In genomic region chr6:43666611-43667400, GRCm38 (mm10) we compare ENCODE assay signal across 8 mouse cellular contexts. TPM values are rescaled to one million over a fixed set of nuclear protein-coding genes. Genes with fewer than 3 reads are reported as not detected.
DNase-seq lines count a peak whose midpoint lies in the region; ATAC-seq and TF ChIP-seq lines count a peak whose summit lies in the region.

No protein-coding gene starts in this region.

- DNase-seq in heart, adult 2 months, result no peak
- no peak for DNase-seq in heart, adult 9 months (ENCODE audit: low spot score in 2 of 2)
- no peak for DNase-seq in urinary bladder, adult 18-20 months (ENCODE audit: low spot score in 2 of 2)
- no peak for DNase-seq in cerebellum, adult 9-11 months
- DNase-seq in adipocyte (ENCODE audit: low spot score), result no peak

- H3K79me2 ChIP-seq in heart, adult 2 months (replicated peaks; ENCODE audit: control insufficient read depth, insufficient read depth, low read length), result no peaks in the 10 kb centered on the region

- H3K36me3 ChIP-seq in heart, adult 2 months (ENCODE audit: control insufficient read depth, insufficient read depth, low read length), result no peaks in the 10 kb centered on the region; the same call in 1 of the 2 replicates
- no peaks in the 10 kb centered on the region for H3K36me3 ChIP-seq in E14TG2a.4 (ENCODE audit: insufficient read depth, low read length)
- H3K36me3 ChIP-seq in forebrain, embryonic 13.5 days (ENCODE audit: poor library complexity, severe bottlenecking), result no peaks in the 10 kb centered on the region; the same call in 1 of the 2 replicates
- no peaks in the 10 kb centered on the region; the same call in 1 of the 2 replicates for H3K36me3 ChIP-seq in liver, embryonic 15.5 days (replicated peaks)

- no peaks in the 10 kb centered on the region for H3K9me3 ChIP-seq in E14TG2a.4 (ENCODE audit: low read length)
- no peaks in the 10 kb centered on the region for H3K9me3 ChIP-seq in forebrain, embryonic 13.5 days (replicated peaks)
- no peaks in the 10 kb centered on the region for H3K9me3 ChIP-seq in liver, embryonic 15.5 days (replicated peaks)

- no peak; the same call in 1 of the 2 replicates for ATAC-seq in forebrain, embryonic 13.5 days
- no peak for ATAC-seq in liver, embryonic 15.5 days (ENCODE audit: insufficient read depth)

- TF ChIP-seq POLR2A in heart, adult 2 months (IDR thresholded peaks at IDR 0.05; ENCODE audit: insufficient read depth, low read depth, low read length), result no peak

- H3K27me3 ChIP-seq in heart, adult 2 months (ENCODE audit: control insufficient read depth, insufficient read depth, low read length), result no peaks in the 10 kb centered on the region
- no peaks in the 10 kb centered on the region for H3K27me3 ChIP-seq in E14TG2a.4 (ENCODE audit: insufficient read depth, low read length)
- H3K27me3 ChIP-seq in forebrain, embryonic 13.5 days, result no peaks in the 10 kb centered on the region
- H3K27me3 ChIP-seq in liver, embryonic 15.5 days, result no peaks in the 10 kb centered on the region

- H3K4me3 ChIP-seq in heart, adult 2 months, result peak overlapping the region; percentile 86
- peak overlapping the region; percentile 83 for H3K4me3 ChIP-seq in E14TG2a.4 (replicated peaks; ENCODE audit: low read length)
- peak overlapping the region; percentile 58 for H3K4me3 ChIP-seq in forebrain, embryonic 13.5 days
- H3K4me3 ChIP-seq in liver, embryonic 15.5 days (replicated peaks), result peak overlapping the region; percentile 85

- intact Hi-C loops in heart, adult 2 months (cut with DNase I), result loop anchor here (10.0 kb wide), 2 partner anchors 272 to 402 kb away; partner anchors contain the start of gene Arhgef5

- TF ChIP-seq CTCF in heart, adult 2 months (IDR thresholded peaks at IDR 0.05), result no peak
- no peak for TF ChIP-seq CTCF in E14TG2a.4 (conservative IDR thresholded peaks at IDR 0.05; ENCODE audit: low read length)

- H3K4me1 ChIP-seq in heart, adult 2 months (ENCODE audit: control insufficient read depth, insufficient read depth, low read length), result peaks cover 2% of the 10 kb centered on the region; the same call in 1 of the 2 replicates
- peaks cover 11% of the 10 kb centered on the region for H3K4me1 ChIP-seq in E14TG2a.4 (replicated peaks; ENCODE audit: low read depth, low read length)
- peaks cover 3% of the 10 kb centered on the region; the same call in 1 of the 2 replicates for H3K4me1 ChIP-seq in forebrain, embryonic 13.5 days
- peaks cover 47% of the 10 kb centered on the region for H3K4me1 ChIP-seq in liver, embryonic 15.5 days (replicated peaks)

- peak overlapping the region; percentile 91 for H3K27ac ChIP-seq in heart, adult 2 months
- H3K27ac ChIP-seq in forebrain, embryonic 13.5 days, result peak overlapping the region; percentile 93
- H3K27ac ChIP-seq in liver, embryonic 15.5 days (replicated peaks), result peak overlapping the region; percentile 88; the same call in 1 of the 2 replicates

- no peak for TF ChIP-seq EP300 in heart, adult 2 months (IDR thresholded peaks at IDR 0.05; ENCODE audit: insufficient read depth, low read depth, low read length)

- peak overlapping the region; percentile 67 for H3K4me2 ChIP-seq in forebrain, embryonic 13.5 days
- peak overlapping the region; percentile 82 for H3K4me2 ChIP-seq in liver, embryonic 15.5 days

- WGBS in heart, adult 2 months, result 62% methylated on average over 7 of the region's 7 CpGs
- WGBS in forebrain, embryonic 13.5 days, result 88% methylated on average over 7 of the region's 7 CpGs
- WGBS in liver, embryonic 15.5 days (ENCODE audit: insufficient replicate concordance), result 72% methylated on average over 7 of the region's 7 CpGs

- no peak overlapping the region for H3K9ac ChIP-seq in heart, adult 2 months (ENCODE audit: low read depth, low read length)
- H3K9ac ChIP-seq in forebrain, embryonic 13.5 days, result peak overlapping the region; percentile 83
- no peak overlapping the region; the same call in 1 of the 2 replicates for H3K9ac ChIP-seq in liver, embryonic 15.5 days

RNA-seq across cellular contexts. Expression of gene Tpk1, which starts 0.7 kb away (rescaled TPM):
- total RNA-seq in heart, adult 2 months (2021), result 1 to 10 TPM; 1.9 to 5.4 TPM
- 1.4 and 2.7 TPM in 2 replicates for polyA plus RNA-seq in heart, adult 2 months (2012; rRNA removed)
- polyA plus RNA-seq in forebrain, embryonic 13.5 days (2015; fragmentation: Nextera tagmentation; extraction: Ambion mirVana), result 3.8 and 4.7 TPM in 2 replicates
- polyA plus RNA-seq in liver, embryonic 15.5 days (2015; fragmentation: Nextera tagmentation; extraction: Ambion mirVana), result 6.8 and 7.2 TPM in 2 replicates
